Mouse (Mus musculus): ENCODE data around the gene Tssk3.
"Not testable (repeated sequence)": the region's sequence is repeated elsewhere in the genome, so short reads cannot be mapped to it uniquely, and the experiment has no call there.

Gene Tssk3

GRCm38 (mm10) chr4:129490972-129491880 is at the start of gene Tssk3, which contains the start of gene Fam229a:
Gene Tssk3 (minus strand): TSS chr4:129491022.
Gene Fam229a (plus strand): TSS chr4:129491190.
- no peak for DNase-seq (ENCODE audit: low read depth in 1 of 2, low spot score in 2 of 2)

GRCm38 (mm10) chr4:129540012-129540411 is 49.2 kb upstream of the Tssk3 start:
- DNase-seq (ENCODE audit: low read depth in 1 of 2, low spot score in 2 of 2): no peak

- DNase-seq (ENCODE audit: low read depth in 1 of 2, low spot score in 2 of 2): not testable (repeated sequence)
These were observed 38.1 kb upstream of the Tssk3 start for GRCm38 (mm10) chr4:129528901-129529300.

- no peak for DNase-seq (ENCODE audit: low read depth in 1 of 2, low spot score in 2 of 2)
These were observed 35.1 kb upstream of the Tssk3 start for GRCm38 (mm10) chr4:129525889-129526288.

GRCm38 (mm10) chr4:129525338-129525737 is 34.5 kb upstream of the Tssk3 start:
- no peak for DNase-seq (ENCODE audit: low read depth in 1 of 2, low spot score in 2 of 2)

GRCm38 (mm10) chr4:129518519-129518918 is 27.7 kb upstream of the Tssk3 start:
- DNase-seq (ENCODE audit: low read depth in 1 of 2, low spot score in 2 of 2): no peak

- no peak for DNase-seq (ENCODE audit: low read depth in 1 of 2, low spot score in 2 of 2)
These were observed 26.1 kb upstream of the Tssk3 start for GRCm38 (mm10) chr4:129516925-129517324.

- no peak for DNase-seq (ENCODE audit: low read depth in 1 of 2, low spot score in 2 of 2)
These were observed 23.6 kb upstream of the Tssk3 start for GRCm38 (mm10) chr4:129514300-129514898.

GRCm38 (mm10) chr4:129513891-129514290 is 23.1 kb upstream of the Tssk3 start:
- no peak for DNase-seq (ENCODE audit: low read depth in 1 of 2, low spot score in 2 of 2)

GRCm38 (mm10) chr4:129513086-129513767 is 22.4 kb upstream of the Tssk3 start, which contains the start of gene Marcksl1:
Gene Marcksl1 (plus strand): TSS chr4:129513581.
- peak in 1 of 2 experiments; percentile 77 for DNase-seq (ENCODE audit: low read depth in 1 of 2, low spot score in 2 of 2)

GRCm38 (mm10) chr4:129511413-129512096 is 20.7 kb upstream of the Tssk3 start:
- DNase-seq (ENCODE audit: low read depth in 1 of 2, low spot score in 2 of 2): no peak

GRCm38 (mm10) chr4:129510723-129511412 is 20.0 kb upstream of the Tssk3 start:
- DNase-seq (ENCODE audit: low read depth in 1 of 2, low spot score in 2 of 2): no peak

GRCm38 (mm10) chr4:129509650-129510049 is 18.8 kb upstream of the Tssk3 start:
- no peak for DNase-seq (ENCODE audit: low read depth in 1 of 2, low spot score in 2 of 2)

- DNase-seq (ENCODE audit: low read depth in 1 of 2, low spot score in 2 of 2): no peak
These were observed 18.2 kb upstream of the Tssk3 start for GRCm38 (mm10) chr4:129508834-129509600.

GRCm38 (mm10) chr4:129508237-129508515 is 17.4 kb upstream of the Tssk3 start:
- no peak for DNase-seq (ENCODE audit: low read depth in 1 of 2, low spot score in 2 of 2)

- DNase-seq (ENCODE audit: low read depth in 1 of 2, low spot score in 2 of 2): no peak
These were observed 16.8 kb upstream of the Tssk3 start for GRCm38 (mm10) chr4:129507434-129508236.

- DNase-seq (ENCODE audit: low read depth in 1 of 2, low spot score in 2 of 2): no peak
These were observed 14.7 kb upstream of the Tssk3 start for GRCm38 (mm10) chr4:129505511-129505910.

- DNase-seq (ENCODE audit: low read depth in 1 of 2, low spot score in 2 of 2): no peak
These were observed 12.2 kb upstream of the Tssk3 start for GRCm38 (mm10) chr4:129502901-129503444.

All from monocyte, adult 2 months (primary cell).